Mouse (Mus musculus): Measurements from ENCODE around the gene Lrp4. TPM values are rescaled to one million over a fixed set of nuclear protein-coding genes. Genes with fewer than 3 reads are reported as not detected.

Lrp4 gene
- total RNA-seq, 1 experiment from 2014 or later: 5.2 TPM

DNA sequence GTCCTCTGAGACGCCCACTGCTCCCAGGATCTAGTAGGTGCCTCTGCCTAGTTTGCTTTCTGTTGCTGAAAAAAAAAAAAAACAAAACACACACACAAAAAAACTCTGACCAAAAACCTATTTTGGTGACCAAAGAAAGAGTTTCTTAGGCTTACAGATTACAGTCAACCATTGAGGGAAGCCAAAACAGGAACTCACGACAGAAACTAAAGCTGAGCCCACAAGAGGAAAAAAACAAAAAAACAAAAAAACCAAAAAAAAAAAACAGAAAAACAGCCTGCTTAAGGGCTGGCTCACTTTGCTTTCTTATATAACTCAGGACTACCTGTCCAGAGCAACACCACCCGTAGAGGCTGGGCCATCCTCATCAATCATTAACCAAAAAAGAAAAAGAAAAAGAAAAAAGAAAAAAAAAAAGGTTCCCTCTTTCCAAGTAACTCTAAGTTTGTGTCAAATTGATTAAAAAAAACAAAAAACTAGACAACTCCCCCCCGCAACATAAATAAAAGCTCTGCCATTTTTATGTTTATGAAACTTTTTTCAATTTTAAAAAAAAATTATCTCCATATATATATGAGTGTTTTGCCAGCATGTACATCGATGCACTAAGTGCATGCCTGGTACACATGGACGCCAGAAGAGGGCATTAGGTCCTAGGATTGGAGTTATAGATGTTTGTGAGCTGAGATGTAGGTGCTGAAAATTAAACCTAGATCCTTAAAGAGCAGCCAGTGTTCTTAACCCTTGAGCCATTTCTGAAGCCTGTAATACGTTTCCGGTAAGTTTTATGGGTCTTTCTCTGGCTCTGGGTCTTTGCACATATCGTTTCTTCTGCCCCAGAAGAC is 3.9 kb upstream of the Lrp4 start:
- no peak for DNase-seq

- DNase-seq: no peak
Measured at GRCm38 (mm10) chr2:91454434-91454833, 2.9 kb upstream of the Lrp4 start.

- DNase-seq: peak; percentile 50
Measured at GRCm38 (mm10) chr2:91455826-91456225, 1.5 kb upstream of the Lrp4 start.

GRCm38 (mm10) chr2:91456491-91457100 is 715 bp upstream of the Lrp4 start:
- DNase-seq: no peak

GRCm38 (mm10) chr2:91457656-91458251 is 443 bp downstream of the Lrp4 start:
- DNase-seq: peak; percentile 43

- peak; percentile 60 for DNase-seq
Measured at GRCm38 (mm10) chr2:91458252-91458672, 951 bp downstream of the Lrp4 start.

DNA sequence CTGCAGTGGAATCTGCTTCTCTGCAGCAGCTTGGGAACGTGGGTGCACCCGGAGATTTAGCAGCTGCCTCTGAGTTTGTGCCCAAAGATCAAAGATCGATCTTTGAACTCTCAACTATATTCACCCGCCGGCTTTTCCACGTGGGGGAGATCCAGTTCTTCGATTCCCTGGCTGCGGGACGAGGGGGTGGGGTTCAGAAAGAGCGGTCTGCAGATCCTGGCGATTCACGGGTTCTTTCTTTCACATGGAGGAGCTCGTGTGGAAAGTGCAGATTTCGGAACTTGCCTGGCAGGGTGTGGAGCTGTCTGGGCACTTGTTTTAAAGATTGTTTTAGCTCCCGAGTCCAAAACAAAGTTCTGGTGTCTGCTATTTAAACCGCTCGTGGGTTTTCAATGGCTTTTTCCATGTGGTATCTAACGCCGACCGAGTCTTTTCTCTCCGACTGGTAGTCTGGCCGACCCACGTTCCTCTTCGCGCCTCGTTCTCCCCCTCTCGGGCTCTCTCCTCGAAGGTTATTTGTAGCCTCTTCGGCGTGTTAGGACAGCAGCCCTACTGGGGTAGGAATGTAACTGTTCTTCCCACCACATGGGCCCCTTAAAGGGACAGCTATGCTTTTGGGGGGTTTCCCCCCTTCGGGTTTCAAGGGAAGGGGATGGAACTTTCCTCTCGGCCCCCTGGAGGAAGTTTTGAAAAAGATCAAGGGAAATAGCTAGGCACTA is 1.5 kb downstream of the Lrp4 start:
- peak; percentile 49 for DNase-seq

DNA sequence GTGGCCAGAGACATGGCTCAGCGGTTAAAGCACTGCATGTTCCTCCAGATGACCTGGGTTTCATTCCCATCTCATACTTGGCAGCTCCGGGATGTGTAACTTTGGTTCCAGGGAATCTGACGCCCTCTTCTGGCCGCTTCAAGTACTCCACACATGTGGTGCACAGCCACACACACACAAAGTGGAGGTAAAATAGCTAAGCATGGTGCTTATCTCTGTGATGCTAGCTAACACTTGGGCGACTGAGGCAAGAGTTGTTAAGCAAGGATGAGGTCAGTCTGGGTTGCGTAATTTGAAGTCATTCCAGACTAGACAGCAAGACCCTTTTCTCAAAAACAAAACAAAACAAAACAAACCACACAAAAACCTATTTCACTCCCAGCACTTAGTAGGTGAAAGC is 2.8 kb downstream of the Lrp4 start:
- DNase-seq: no peak

- no peak for DNase-seq
Measured at GRCm38 (mm10) chr2:91460771-91461170, 3.5 kb downstream of the Lrp4 start.

DNA sequence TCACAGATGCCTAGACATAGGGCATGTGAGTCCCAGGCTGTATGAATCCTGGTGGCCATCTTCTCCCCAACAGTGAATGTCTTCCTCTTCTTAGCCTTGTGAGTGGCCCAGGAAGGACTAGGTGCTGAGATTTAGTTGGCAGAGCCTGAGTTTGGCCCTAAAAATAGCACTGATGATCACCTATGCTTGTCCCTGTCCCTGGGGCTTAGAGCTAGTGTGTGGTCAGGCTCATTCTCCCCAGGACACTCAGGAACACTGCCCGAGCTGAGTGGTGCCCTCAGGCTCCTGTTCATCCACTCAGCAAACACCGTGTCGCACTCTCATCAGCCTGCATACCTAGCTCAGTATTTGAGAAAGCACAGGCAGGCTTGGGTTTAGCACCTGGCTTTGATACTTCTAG is 4.0 kb downstream of the Lrp4 start:
- no peak for DNase-seq

GRCm38 (mm10) chr2:91462196-91462595 is 4.9 kb downstream of the Lrp4 start:
- no peak for DNase-seq

DNA sequence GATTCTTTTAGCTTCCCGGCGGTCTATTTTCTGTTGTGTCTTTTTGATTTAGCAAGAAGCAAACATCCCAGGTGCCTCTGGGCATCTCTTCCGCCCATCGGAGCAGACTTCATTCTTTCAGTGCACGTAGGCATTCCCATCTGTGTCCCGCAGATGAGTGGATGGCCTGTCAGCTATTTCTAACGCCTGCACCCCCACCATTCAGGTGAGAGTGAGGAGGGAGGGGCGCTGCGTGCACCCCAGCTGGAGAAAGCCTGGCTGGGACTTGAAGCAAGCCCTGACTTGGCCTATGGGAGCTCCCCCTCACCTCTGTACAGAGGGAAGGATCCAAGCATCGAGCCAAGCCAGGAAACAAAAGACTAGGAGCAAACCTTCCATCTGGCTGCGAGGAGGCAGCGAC is 5.4 kb downstream of the Lrp4 start:
- no peak for DNase-seq

DNA sequence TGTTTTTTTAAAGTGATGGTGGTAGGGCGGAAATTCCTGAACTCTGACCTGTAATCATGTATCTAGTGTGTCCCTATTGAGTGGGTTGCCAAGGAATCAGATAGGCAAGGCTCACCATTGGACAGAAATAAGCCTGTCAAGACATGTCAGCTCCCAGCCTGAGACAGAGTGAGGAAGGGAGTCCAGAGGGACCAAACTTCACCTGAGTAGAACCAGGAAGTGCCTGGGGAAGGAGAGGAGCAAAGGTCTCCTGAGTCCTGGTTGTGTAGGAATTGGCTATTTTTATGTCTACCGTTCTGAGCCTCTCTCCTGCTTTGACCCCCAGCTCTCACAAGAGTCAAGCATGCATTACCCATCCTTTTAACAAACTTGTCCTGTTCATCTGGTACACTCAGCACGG is 8.6 kb downstream of the Lrp4 start:
- no peak for DNase-seq

- no peak for DNase-seq
Measured at GRCm38 (mm10) chr2:91467613-91468012, 10.3 kb downstream of the Lrp4 start.

DNA sequence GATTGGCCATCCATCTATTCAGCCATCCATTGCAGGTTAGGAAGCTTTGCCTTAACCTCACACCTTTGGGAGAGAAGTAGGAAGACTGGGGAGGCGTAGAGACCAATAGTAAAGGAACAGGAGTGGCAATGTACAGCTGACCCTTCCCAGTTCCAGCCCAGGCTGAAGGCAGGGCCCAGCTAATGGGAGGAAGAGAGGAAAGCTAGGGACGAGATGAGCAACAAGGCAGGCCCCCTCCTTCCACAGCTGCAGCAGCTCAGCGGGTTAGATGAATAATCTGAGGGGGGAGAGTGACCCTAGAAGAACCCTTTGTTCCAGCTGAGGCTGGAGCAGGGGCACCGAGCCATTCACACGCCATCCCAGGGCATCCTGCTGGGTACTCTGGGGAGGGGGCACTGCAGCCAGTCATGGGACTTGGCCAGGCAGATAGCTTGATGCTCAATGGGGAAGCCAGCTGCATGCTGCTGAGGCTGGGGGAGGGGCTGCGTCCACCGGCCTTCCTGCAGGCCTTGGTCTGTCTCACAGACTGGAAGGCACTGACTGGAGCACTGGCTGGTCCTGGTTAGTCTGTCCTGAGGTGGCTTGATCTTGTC is 12.8 kb downstream of the Lrp4 start:
- DNase-seq: no peak

DNA sequence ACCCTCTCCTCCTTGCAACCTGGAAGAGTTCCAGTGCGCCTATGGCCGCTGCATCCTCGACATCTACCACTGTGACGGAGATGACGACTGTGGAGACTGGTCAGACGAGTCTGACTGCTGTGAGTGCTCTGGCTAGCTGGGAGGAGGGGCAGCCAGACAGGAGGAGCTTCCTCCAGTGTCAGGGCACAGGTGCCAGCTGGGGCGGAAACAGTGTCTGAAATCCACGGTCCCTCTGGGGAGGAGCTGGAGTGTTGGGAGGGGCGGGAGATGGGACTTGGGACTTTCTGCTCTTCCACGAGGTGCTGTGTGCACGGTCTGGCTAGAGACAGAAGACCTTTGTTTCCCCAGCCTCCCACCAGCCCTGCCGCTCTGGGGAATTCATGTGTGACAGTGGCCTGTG is 17.0 kb downstream of the Lrp4 start:
- peak; percentile 19 for DNase-seq

- no peak for DNase-seq
Measured at GRCm38 (mm10) chr2:91475791-91476190, 18.5 kb downstream of the Lrp4 start.

- DNase-seq: peak; percentile 67
Measured at GRCm38 (mm10) chr2:91476251-91476661, 18.9 kb downstream of the Lrp4 start.

DNA sequence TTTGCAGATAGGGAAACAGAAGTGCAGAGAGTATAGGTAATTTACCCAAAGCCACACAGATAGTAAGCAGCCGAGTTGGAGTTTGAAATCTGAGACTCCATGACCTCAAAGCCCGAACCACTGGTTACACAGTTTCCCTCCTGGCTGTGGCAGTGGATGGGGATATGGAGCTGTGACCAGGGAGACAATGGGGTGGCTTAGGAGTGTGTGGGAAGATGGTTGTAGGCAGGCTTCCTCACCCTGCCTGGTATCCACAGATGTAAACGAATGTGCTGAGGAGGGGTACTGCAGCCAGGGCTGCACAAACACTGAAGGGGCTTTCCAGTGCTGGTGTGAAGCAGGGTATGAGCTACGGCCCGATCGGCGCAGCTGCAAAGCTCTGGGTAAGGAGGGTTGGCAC is 19.5 kb downstream of the Lrp4 start:
- no peak for DNase-seq

DNA sequence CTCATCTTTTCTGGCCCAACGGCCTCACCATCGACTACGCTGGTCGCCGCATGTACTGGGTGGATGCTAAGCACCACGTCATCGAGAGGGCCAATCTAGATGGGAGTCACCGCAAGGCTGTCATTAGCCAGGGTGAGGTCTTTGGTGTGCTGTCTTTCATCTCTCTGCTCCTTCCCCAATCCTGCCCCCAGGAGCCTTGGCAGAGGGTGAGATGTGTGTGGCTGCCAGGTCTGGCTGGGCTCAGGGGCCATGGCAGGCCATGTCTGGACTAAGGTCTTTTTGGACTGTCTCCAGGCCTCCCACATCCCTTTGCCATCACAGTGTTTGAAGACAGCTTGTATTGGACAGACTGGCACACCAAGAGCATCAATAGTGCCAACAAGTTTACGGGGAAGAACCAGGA is 23.1 kb downstream of the Lrp4 start:
- DNase-seq: no peak

- DNase-seq: peak; percentile 63
Measured at GRCm38 (mm10) chr2:91480805-91481514, 23.6 kb downstream of the Lrp4 start.

DNA sequence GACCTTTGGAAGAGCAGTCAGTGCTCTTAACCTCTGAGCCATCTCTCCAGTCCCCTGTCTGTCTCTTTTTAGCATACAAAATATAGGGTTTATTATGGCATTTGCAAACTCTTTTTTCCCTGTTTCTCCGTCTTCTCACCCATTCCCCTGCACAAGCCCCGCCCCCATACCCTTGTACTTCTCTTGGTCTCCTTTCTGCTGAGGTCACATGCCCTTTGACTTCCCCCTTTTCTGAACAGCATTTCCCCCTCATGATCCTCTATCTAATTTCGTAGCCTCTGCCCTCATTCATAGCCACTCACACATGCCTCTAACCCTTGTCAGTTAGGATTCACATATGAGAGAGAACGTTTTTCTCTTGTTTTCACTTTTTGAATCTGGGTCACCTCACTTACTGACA is 27.4 kb downstream of the Lrp4 start:
- DNase-seq: no peak

Data from adrenal gland, postnatal 14 days (tissue).